Mouse (Mus musculus) midbrain, embryonic 13.5 days (tissue): ENCODE results near the gene Ddah2. TPM values are rescaled to one million over a fixed set of nuclear protein-coding genes. Genes with fewer than 3 reads are reported as not detected.

Experiments used
- ATAC-seq: fragments of 200-750 bp; cut with Nextera tagmentation; 2 replicates; pipeline ENCODE4 v1.8.0; 2017; ENCODE audit warnings: mild to moderate bottlenecking, moderate TSS enrichment, moderate library complexity
- H3K27ac ChIP-seq: fragments of 300-500 bp; sonication (generic); 2 replicates; pipeline ENCODE4 v1.5.1; 2015; ENCODE audit warnings: inconsistent platforms, mild to moderate bottlenecking, moderate library complexity
- H3K27me3 ChIP-seq: fragments of 300-500 bp; sonication (generic); 2 replicates; pipeline ENCODE4 v1.6.1; 2015; ENCODE audit warnings: mild to moderate bottlenecking, inconsistent platforms
- H3K36me3 ChIP-seq: fragments of 300-500 bp; sonication (generic); 2 replicates; pipeline ENCODE4 v1.6.1; 2015; ENCODE audit warnings: mild to moderate bottlenecking, inconsistent platforms
- H3K4me1 ChIP-seq: fragments of 300-500 bp; sonication (generic); replicated peaks from 2 replicates; pipeline ENCODE4 v1.6.1; 2015; ENCODE audit warnings: inconsistent platforms
- H3K4me2 ChIP-seq: fragments of 300-500 bp; sonication (generic); replicated peaks from 2 replicates; pipeline ENCODE4 v1.6.1; 2015; ENCODE audit warnings: moderate library complexity, mild to moderate bottlenecking, inconsistent platforms
- H3K4me3 ChIP-seq: fragments of 300-500 bp; sonication (generic); replicated peaks from 2 replicates; pipeline ENCODE4 v1.5.1; 2015; ENCODE audit warnings: mild to moderate bottlenecking, inconsistent platforms
- H3K9ac ChIP-seq: fragments of 300-500 bp; sonication (generic); replicated peaks from 2 replicates; pipeline ENCODE4 v1.6.1; 2015; ENCODE audit warnings: mild to moderate bottlenecking, inconsistent platforms
- H3K9me3 ChIP-seq: fragments of 300-500 bp; sonication (generic); 2 replicates; pipeline ENCODE4 v1.6.1; 2016; ENCODE audit warnings: mild to moderate bottlenecking, inconsistent platforms
- WGBS: fragments of 180-500 bp; shearing (Covaris S2); methylation state at CpG from one replicate; pipeline ENCODE4 v1.1.7; 2015; 5-methylcytosine and 5-hydroxymethylcytosine counted together
- polyA plus RNA-seq: library from polyadenylated mRNA; unstranded; fragments of >200 nt; fragmentation: Nextera tagmentation; extraction: Ambion mirVana; gene quantifications from 2 replicates; pipeline ENCODE4 v1.2.1, GENCODE M21; 2015

Gene Ddah2
- polyA plus RNA-seq, 1 experiment from 2014 or later: 531 TPM

DNA sequence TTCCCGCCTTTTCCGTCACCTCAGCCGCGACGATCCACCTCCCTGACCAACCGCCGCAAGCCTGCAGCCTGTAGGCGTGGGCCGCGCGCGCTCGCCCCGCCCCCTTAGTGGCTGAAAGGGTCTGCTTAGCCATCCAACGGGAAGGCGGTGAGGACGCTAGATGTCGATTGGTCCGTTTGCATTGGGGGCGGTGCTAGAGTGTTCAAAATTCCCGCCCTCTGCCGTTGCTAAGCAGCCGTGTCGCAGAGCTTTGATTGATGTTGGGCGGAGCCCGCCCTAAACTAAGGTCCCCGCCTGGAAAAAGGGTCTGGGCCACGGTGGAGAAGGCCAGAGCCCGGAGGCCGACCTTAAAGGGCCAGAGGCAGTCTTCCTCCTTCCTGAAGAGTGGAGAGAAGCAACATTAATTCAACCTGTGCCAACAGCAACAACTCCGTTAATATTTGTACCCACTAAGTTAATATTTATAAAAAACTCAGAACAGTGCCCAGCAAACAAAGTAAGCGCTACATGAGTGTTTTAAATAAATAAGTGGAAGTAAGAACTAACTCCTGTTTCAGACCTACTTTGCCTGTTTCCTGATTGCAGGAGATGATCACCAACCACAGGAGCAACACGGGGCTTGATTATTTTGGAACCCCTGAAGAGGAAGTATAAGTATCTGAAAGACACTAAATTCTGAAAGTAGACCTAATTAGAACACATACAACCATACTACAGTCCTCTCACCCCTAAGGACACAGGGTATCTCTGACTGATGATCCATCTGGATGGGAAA, 12.0 kb upstream of the Ddah2 start, which contains the start of gene Msh5:
Gene Msh5, minus strand, starts transcription at position 65 of the 775 bp plus-strand sequence.
- peak; percentile 98 for ATAC-seq
- WGBS: 3% methylated on average over 33 of the region's 33 CpGs
- Histone ChIP-seq H3K9me3 (no peaks in the 10 kb centered on the region), H3K4me2 (peak within 1 kb of the TSS; percentile 95), H3K27ac (0 out of 2 replicates have a peak within 1 kb of the TSS, but pooled peaks have one; percentile 31), H3K4me3 (peak within 1 kb of the TSS; percentile 50), H3K4me1 (peaks cover 55% of the 10 kb centered on the region), H3K27me3 (no peaks in the 10 kb centered on the region), H3K9ac (peak within 1 kb of the TSS; percentile 75), H3K36me3 (no peaks in the 10 kb centered on the region)

GRCm38 (mm10) chr17:35047688-35048087, 11.1 kb upstream of the Ddah2 start:
- peaks cover 63% of the 10 kb centered on the region for H3K4me1 ChIP-seq
- whole genome bisulfite sequencing: 55% methylated on average over 1 of the region's 1 CpGs
- H3K4me2 ChIP-seq: no peak overlapping the region
- 0 out of 2 replicates have a peak overlapping the region, but pooled peaks have one; percentile 17 for H3K27ac ChIP-seq
- H3K4me3 ChIP-seq: no peak overlapping the region
- H3K9ac ChIP-seq: no peak overlapping the region
- no peaks in the 10 kb centered on the region; the same call in 1 of the 2 replicates for H3K36me3 ChIP-seq
- no peaks in the 10 kb centered on the region for H3K27me3 ChIP-seq
- ATAC-seq: no peak
- no peaks in the 10 kb centered on the region for H3K9me3 ChIP-seq

DNA sequence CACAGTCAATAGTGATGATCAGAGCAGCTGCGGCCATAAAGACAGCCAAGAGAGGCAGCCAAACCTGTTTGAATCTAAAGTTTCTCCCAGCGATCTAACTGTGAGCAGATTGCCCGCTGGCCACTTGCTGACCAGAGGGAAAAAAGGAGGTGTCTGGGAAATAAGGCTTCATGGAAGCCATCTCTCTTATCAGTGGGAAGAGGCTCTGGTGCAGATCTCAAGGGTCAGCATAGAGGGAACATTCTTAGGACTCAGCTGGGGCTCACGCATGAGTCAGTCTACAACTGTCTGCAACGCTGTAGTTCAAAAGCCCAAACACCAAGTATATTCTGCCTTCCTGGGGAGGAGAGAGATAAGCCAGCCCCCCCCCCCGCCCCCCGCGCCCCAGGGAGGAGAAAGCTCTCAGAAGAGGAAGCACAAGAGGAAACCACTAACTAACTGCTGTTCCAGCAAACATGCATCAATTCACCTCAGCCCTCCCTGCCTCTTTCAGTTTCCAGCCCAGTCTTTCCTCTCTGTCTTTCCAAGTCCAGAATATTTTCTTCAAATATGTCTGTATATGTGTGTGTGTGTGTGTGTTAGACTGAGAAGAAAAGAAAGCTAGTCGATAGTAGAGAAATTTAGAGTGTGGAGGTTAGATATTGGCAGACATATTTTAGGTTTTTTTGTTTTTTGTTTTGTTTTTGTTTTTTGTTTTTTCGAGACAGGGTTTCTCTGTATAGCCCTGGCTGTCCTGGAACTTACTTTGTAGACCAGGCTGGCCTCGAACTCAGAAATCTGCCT, 10.5 kb upstream of the Ddah2 start:
- 42% methylated on average over 11 of the region's 11 CpGs for WGBS
- Histone ChIP-seq H3K4me2 (no peak overlapping the region), H3K9ac (no peak overlapping the region), H3K9me3 (no peaks in the 10 kb centered on the region), H3K27me3 (no peaks in the 10 kb centered on the region), H3K4me3 (no peak overlapping the region), H3K36me3 (peaks cover 3% of the 10 kb centered on the region; the same call in 1 of the 2 replicates), H3K4me1 (peaks cover 67% of the 10 kb centered on the region), H3K27ac (peak overlapping the region; percentile 17; the same call in 1 of the 2 replicates)
- no peak for ATAC-seq

DNA sequence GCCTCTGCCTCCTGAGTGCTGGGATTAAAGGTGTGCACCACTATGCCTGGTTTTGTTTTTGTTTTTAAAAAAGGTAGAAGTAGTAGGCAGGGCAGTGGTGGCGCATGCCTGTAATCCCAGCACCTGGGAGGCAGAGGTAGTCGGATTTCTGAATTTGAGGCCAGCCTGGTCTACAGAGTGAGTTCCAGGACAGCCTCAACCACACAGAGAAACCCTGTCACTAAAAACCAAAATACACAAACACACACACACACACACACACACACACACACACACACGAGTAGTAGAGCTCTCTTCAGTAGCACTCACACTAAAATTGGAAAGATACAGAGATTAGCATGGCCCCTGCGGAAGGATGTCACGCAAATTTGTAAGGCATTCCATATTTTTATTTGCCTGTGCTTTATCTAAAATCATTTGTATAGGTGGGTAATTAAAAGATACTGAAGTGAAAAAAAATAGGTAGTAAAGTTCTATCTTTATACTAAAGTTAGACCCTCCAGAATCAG, 9.8 kb upstream of the Ddah2 start:
- no peaks in the 10 kb centered on the region for H3K27me3 ChIP-seq
- H3K4me1 ChIP-seq: peaks cover 67% of the 10 kb centered on the region
- peak overlapping the region; percentile 69 for H3K4me2 ChIP-seq

GRCm38 (mm10) chr17:35049561-35050016, 9.2 kb upstream of the Ddah2 start, which contains the start of gene Clic1:
TSS of gene Clic1 (plus strand) at chr17:35049966.
- Histone ChIP-seq H3K9me3 (no peaks in the 10 kb centered on the region), H3K27me3 (no peaks in the 10 kb centered on the region), H3K9ac (peak within 1 kb of the TSS; percentile 71), H3K4me1 (peaks cover 67% of the 10 kb centered on the region), H3K27ac (peak within 1 kb of the TSS; percentile 88), H3K4me3 (peak within 1 kb of the TSS; percentile 46), H3K36me3 (peaks cover 13% of the 10 kb centered on the region), H3K4me2 (peak within 1 kb of the TSS; percentile 69)
- 4% methylated on average over 11 of the region's 11 CpGs for WGBS
- ATAC-seq: peak; percentile 10; the same call in 1 of the 2 replicates

More for the DNA sequence above, 9.8 kb upstream of the Ddah2 start:
- H3K4me3 ChIP-seq: no peak overlapping the region
- ATAC-seq: no peak
- no peak overlapping the region for H3K9ac ChIP-seq
- H3K27ac ChIP-seq: no peak overlapping the region
- no peaks in the 10 kb centered on the region for H3K9me3 ChIP-seq
- 65% methylated on average over 5 of the region's 5 CpGs for WGBS
- peaks cover 7% of the 10 kb centered on the region for H3K36me3 ChIP-seq

- H3K4me1 ChIP-seq: peaks cover 67% of the 10 kb centered on the region
Measured at GRCm38 (mm10) chr17:35050126-35050750, 8.6 kb upstream of the Ddah2 start.

GRCm38 (mm10) chr17:35051156-35052086, 7.4 kb upstream of the Ddah2 start:
- H3K4me2 ChIP-seq: peak overlapping the region; percentile 69

More at GRCm38 (mm10) chr17:35050126-35050750, 8.6 kb upstream of the Ddah2 start:
- H3K27me3 ChIP-seq: no peaks in the 10 kb centered on the region
- peaks cover 16% of the 10 kb centered on the region for H3K36me3 ChIP-seq
- WGBS: under 1% methylated on average over 27 of the region's 27 CpGs
- no peaks in the 10 kb centered on the region for H3K9me3 ChIP-seq
- no peak for ATAC-seq
- H3K9ac ChIP-seq: peak overlapping the region; percentile 71
- H3K27ac ChIP-seq: peak overlapping the region; percentile 88
- H3K4me2 ChIP-seq: peak overlapping the region; percentile 69
- peak overlapping the region; percentile 46 for H3K4me3 ChIP-seq

GRCm38 (mm10) chr17:35052271-35052798, 6.5 kb upstream of the Ddah2 start:
- Histone ChIP-seq H3K4me3 (peak overlapping the region; percentile 46), H3K27me3 (no peaks in the 10 kb centered on the region), H3K9ac (peak overlapping the region; percentile 76), H3K27ac (peak overlapping the region; percentile 90), H3K4me1 (peaks cover 52% of the 10 kb centered on the region), H3K9me3 (no peaks in the 10 kb centered on the region), H3K4me2 (peak overlapping the region; percentile 69), H3K36me3 (peaks cover 25% of the 10 kb centered on the region)
- no peak for ATAC-seq
- 77% methylated on average over 12 of the region's 12 CpGs for WGBS

More at GRCm38 (mm10) chr17:35051156-35052086, 7.4 kb upstream of the Ddah2 start:
- no peaks in the 10 kb centered on the region for H3K27me3 ChIP-seq
- peaks cover 25% of the 10 kb centered on the region for H3K36me3 ChIP-seq
- H3K27ac ChIP-seq: peak overlapping the region; percentile 90
- 2% methylated on average over 21 of the region's 21 CpGs for WGBS
- peak overlapping the region; percentile 76 for H3K9ac ChIP-seq
- peak; percentile 43 for ATAC-seq
- peak overlapping the region; percentile 46 for H3K4me3 ChIP-seq
- H3K4me1 ChIP-seq: peaks cover 58% of the 10 kb centered on the region
- no peaks in the 10 kb centered on the region for H3K9me3 ChIP-seq

GRCm38 (mm10) chr17:35055691-35056495, 2.9 kb upstream of the Ddah2 start:
- Histone ChIP-seq H3K4me2 (no peak overlapping the region), H3K27me3 (no peaks in the 10 kb centered on the region), H3K4me1 (peaks cover 41% of the 10 kb centered on the region), H3K9ac (no peak overlapping the region; the same call in 1 of the 2 replicates), H3K36me3 (peaks cover 30% of the 10 kb centered on the region), H3K27ac (no peak overlapping the region), H3K9me3 (no peaks in the 10 kb centered on the region), H3K4me3 (no peak overlapping the region)
- no peak for ATAC-seq
- 91% methylated on average over 7 of the region's 7 CpGs for WGBS

- Histone ChIP-seq H3K4me3 (no peak overlapping the region), H3K9ac (no peak overlapping the region), H3K4me2 (no peak overlapping the region), H3K4me1 (peaks cover 38% of the 10 kb centered on the region), H3K27me3 (no peaks in the 10 kb centered on the region), H3K9me3 (no peaks in the 10 kb centered on the region), H3K27ac (no peak overlapping the region), H3K36me3 (peaks cover 40% of the 10 kb centered on the region)
- 85% methylated on average over 3 of the region's 3 CpGs for WGBS
- no peak for ATAC-seq
Measured at GRCm38 (mm10) chr17:35057090-35057489, 1.7 kb upstream of the Ddah2 start.
